Mouse (Mus musculus): Measurements from ENCODE around the gene Ino80e. TPM values are rescaled to one million over a fixed set of nuclear protein-coding genes. Genes with fewer than 3 reads are reported as not detected.

Gene Ino80e
- polyA plus RNA-seq, 1 experiment from 2014 or later = 92.0 TPM

DNA sequence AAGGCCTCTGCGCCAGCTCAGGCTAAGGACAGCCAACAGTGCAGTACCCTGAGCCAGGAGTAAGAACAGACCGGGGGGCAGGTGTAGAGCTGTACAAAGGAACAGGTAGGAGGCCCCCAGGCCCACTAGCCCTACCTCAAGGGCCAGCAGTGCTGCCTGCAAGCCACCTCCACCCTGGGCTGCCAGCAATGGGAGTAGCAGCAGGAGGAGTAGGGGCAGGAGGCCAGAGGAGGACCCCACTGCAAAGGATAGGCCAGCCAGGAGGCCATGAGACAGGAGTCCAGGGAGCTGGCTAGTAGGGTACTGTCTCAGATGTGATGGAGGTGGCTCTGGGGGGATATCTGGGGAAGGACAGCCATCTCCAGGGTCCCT is 8.3 kb upstream of the Ino80e start:
- DNase-seq (ENCODE audit: low spot score) = no peak
- no peak overlapping the region for H3K27ac ChIP-seq
- H3K36me3 ChIP-seq = peaks cover 99% of the 10 kb centered on the region
- H3K27me3 ChIP-seq (ENCODE audit: insufficient read depth, poor library complexity, severe bottlenecking) = no peaks in the 10 kb centered on the region
- H3K9me3 ChIP-seq = no peaks in the 10 kb centered on the region
- 0 out of 2 replicates have a peak, but pooled peaks cover 3% of the 10 kb centered on the region for H3K4me1 ChIP-seq
- H3K4me3 ChIP-seq = no peak overlapping the region
- WGBS = 97% methylated on average over 2 of the region's 2 CpGs

DNA sequence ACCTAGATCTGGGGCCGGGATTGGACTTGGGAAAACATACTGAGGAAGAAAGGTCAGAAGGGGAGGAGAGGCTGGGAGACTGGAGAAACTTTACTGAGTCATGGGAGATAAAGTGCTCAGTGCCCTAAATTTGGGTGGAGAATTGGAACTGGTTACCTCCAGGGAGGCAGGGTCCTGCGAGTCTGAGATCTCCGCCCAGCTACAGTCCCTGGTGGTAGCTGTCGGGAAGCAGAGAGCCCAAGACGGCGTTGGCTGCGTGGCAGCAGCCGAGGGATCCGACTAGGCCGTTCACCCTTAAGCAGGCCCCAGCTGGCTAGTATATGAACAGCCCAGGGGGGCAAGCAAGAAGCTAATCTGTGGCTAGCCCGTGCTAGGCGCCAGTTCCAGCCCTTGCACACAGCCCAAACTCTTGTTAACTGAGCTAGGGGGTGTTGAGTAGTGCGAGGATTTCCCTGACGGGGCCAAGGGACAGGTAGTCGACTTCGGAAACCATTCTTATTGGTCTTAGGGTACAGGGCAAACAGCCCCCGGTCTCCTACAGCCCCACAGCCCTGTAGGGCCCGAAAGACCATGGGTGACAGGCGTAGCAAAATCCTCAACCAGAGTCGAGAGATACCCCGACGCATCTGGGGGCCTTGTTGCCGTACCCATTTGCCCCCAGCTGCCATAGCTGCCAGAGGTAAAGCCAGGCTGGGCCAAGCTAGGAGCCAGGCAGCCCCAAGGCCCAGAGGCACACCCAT is 7.8 kb upstream of the Ino80e start:
- no peak overlapping the region for H3K27ac ChIP-seq
- H3K27me3 ChIP-seq (ENCODE audit: insufficient read depth, poor library complexity, severe bottlenecking) = no peaks in the 10 kb centered on the region
- no peaks in the 10 kb centered on the region for H3K9me3 ChIP-seq
- WGBS = 92% methylated on average over 23 of the region's 23 CpGs
- no peak overlapping the region for H3K4me3 ChIP-seq
- 0 out of 2 replicates have a peak, but pooled peaks cover 3% of the 10 kb centered on the region for H3K4me1 ChIP-seq
- peaks cover 99% of the 10 kb centered on the region for H3K36me3 ChIP-seq
- no peak for DNase-seq (ENCODE audit: low spot score)

DNA sequence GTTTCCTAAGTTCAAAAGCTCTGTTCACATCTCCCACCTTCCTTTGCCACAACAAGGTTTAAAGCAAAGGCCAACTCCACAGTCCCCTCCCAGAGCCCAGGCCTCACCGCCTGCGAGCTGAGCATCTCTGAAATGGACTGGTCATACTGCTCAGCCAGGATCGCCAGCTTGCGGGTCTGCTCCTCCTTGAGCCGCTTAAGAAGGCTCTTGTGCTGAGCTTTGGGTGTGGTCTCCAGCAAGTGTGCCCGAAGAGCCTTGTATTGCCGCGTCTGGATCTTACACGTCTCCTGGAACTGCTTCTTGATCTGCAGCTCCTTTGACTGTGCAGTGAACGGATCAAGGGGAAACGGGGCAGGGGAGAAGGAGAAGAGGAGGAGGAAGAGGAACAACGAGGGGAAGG is 5.8 kb upstream of the Ino80e start:
- Histone ChIP-seq H3K4me3 (no peak overlapping the region), H3K27me3 (ENCODE audit: insufficient read depth, poor library complexity, severe bottlenecking) (no peaks in the 10 kb centered on the region), H3K9me3 (no peaks in the 10 kb centered on the region), H3K36me3 (peaks cover 98% of the 10 kb centered on the region), H3K4me1 (peaks cover 18% of the 10 kb centered on the region), H3K27ac (no peak overlapping the region)
- no peak for DNase-seq (ENCODE audit: low spot score)
- WGBS = 85% methylated on average over 12 of the region's 12 CpGs

DNA sequence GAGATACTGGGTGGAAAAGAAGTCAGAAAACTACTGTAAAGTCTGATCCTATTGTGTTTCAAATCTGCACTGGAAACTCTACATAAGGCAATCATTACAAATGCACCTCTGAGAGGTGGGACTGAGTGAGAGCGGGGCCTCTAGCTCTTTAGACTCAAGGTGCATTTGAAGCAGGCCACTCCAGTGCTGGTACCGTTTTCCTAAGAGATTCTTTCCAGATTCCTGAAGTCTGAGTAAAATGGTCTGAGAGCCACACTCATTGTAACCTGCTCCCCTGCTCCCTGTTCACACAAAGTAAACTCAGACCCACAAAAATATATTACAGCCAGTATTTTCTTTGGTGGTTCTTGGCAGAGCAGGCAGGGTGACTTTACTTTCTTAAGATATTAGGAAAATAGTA is 5.4 kb upstream of the Ino80e start:
- DNase-seq (ENCODE audit: low spot score) = no peak
- no peaks in the 10 kb centered on the region for H3K27me3 ChIP-seq (ENCODE audit: insufficient read depth, poor library complexity, severe bottlenecking)
- H3K4me3 ChIP-seq = no peak overlapping the region
- H3K9me3 ChIP-seq = no peaks in the 10 kb centered on the region
- peaks cover 23% of the 10 kb centered on the region for H3K4me1 ChIP-seq
- peaks cover 94% of the 10 kb centered on the region for H3K36me3 ChIP-seq
- H3K27ac ChIP-seq = no peak overlapping the region
- 88% methylated on average over 2 of the region's 2 CpGs for WGBS

DNA sequence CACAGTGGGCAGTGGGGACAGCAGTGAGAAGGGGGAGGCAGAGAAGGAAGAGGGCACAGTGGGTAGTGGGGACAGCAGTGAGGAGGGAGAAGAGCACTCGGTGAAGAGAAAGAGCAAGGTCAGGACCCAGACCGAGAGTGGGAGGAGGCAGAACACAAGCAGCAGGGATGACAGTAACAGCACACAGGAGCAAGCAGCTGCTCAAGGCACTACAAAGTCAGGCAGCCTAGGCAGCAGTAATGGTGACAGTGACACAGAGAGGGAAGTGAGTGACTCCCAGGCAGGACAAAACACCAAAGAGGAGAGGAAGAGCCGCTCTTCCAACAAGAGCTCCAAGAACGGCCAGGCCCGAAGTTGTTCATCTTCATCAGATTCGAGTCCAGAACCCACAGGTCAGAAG is 1.6 kb upstream of the Ino80e start:
- peaks cover 71% of the 10 kb centered on the region for H3K36me3 ChIP-seq
- H3K27me3 ChIP-seq (ENCODE audit: insufficient read depth, poor library complexity, severe bottlenecking) = no peaks in the 10 kb centered on the region
- no peak for DNase-seq (ENCODE audit: low spot score)
- peak overlapping the region; percentile 76 for H3K4me3 ChIP-seq
- 76% methylated on average over 6 of the region's 6 CpGs for WGBS
- no peaks in the 10 kb centered on the region for H3K9me3 ChIP-seq
- H3K4me1 ChIP-seq = peaks cover 30% of the 10 kb centered on the region
- H3K27ac ChIP-seq = peak overlapping the region; percentile 91

DNA sequence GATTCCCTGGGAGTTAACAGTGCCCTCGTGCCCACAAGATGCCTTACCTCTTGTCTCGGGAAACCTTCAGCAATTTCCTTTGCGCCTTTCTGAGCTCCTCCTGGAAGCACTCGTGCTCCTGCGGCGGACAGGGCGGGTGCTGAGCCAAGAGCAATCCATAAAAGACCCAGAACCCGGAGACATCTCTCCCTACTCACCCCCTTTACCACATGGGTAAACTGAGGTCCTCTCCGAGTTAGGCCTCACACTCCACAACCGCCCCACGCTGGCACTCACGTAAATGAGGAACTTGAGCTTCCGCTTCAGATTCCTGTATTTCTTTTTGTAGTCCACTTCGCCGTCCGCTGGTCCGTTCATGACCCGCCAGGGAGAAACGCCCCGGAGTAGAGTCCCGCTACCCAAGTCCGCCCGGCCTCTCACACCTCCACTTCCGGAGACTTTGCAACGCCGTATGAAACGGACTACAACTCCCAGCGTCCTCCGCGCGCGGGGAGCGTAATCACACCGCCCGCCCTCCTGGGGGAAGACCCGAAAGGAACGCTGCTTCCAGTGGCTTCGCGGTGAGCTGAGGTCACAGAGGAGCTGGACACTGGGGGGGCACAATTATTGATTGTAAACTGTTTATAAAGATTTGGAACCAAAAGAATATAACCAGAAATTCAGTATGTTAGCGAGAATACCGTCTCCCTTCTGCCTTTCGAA is 597 bp downstream of the Ino80e start, which contains the start of gene Hirip3:
Hirip3 (plus strand) TSS at position 544 of the 702 bp plus-strand sequence.
- Histone ChIP-seq H3K27ac (peak within 1 kb of the TSS; percentile 91), H3K9me3 (no peaks in the 10 kb centered on the region), H3K27me3 (ENCODE audit: insufficient read depth, poor library complexity, severe bottlenecking) (no peaks in the 10 kb centered on the region), H3K4me1 (peaks cover 32% of the 10 kb centered on the region), H3K4me3 (peak within 1 kb of the TSS; percentile 76), H3K36me3 (peaks cover 71% of the 10 kb centered on the region)
- 2% methylated on average over 42 of the region's 42 CpGs for WGBS
- DNase-seq (ENCODE audit: low spot score) = peak; percentile 98

DNA sequence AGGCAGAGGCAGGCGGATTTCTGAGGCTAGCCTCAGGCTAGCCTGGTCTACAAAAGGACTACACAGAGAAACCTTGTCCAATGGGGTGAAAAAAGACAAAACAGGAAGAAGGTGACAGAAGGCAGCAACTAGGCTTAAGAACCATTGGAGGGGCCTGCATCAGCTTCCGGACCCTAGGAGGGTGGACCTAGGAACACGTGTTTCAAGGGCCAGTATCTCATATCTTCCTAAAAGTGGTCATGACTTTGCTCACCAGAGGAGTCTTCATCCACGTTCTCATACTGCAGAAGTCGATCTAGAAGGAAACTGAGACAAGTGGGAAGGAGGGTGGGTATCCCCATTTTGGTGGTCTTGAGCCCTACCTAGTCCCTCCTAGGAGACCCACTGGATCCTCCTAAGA is 1.2 kb downstream of the Ino80e start:
- no peaks in the 10 kb centered on the region for H3K27me3 ChIP-seq (ENCODE audit: insufficient read depth, poor library complexity, severe bottlenecking)
- peak overlapping the region; percentile 76 for H3K4me3 ChIP-seq
- H3K4me1 ChIP-seq = peaks cover 32% of the 10 kb centered on the region
- no peaks in the 10 kb centered on the region for H3K9me3 ChIP-seq
- peak overlapping the region; percentile 91 for H3K27ac ChIP-seq
- 65% methylated on average over 5 of the region's 5 CpGs for WGBS
- no peak for DNase-seq (ENCODE audit: low spot score)
- peaks cover 71% of the 10 kb centered on the region for H3K36me3 ChIP-seq

DNA sequence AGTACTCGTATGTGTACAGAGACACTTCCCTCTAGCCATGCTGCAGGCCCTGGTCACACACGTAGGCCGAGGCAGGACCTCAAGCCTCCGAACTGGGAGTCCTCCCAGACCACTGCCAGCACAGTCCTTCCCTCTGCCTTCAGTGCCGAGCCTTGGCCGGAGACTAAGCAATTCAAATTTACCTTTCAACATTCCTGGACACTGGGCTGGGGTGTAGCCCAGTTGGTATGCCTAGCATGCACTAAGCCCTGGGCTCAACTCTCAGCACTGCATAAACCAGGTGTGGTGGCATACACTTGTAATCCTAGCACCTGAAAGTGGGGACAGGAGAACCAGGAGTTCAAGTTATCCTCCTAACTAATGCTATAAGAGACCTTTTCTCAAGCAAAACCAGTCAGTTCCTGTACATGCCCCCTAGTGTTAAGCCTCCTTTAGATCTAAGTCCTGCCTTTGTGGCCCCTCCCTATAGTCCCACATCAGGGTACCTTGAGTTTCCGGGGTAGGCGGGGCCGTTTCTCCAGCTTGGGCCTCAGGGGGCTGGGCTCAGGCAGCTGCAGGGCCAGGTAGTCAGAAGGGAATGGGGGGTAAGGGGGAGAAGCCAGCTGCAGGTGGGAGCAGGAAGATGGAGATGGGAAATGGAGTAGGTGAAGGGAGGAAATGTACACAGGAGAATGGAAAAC is 5.3 kb downstream of the Ino80e start:
- H3K9me3 ChIP-seq = no peaks in the 10 kb centered on the region
- WGBS = 75% methylated on average over 9 of the region's 9 CpGs
- no peak for DNase-seq (ENCODE audit: low spot score)
- H3K27me3 ChIP-seq (ENCODE audit: insufficient read depth, poor library complexity, severe bottlenecking) = peaks cover 10% of the 10 kb centered on the region; the same call in 1 of the 2 replicates
- H3K36me3 ChIP-seq = peaks cover 83% of the 10 kb centered on the region
- H3K4me3 ChIP-seq = no peak overlapping the region
- H3K27ac ChIP-seq = no peak overlapping the region
- H3K4me1 ChIP-seq = peaks cover 10% of the 10 kb centered on the region

DNA sequence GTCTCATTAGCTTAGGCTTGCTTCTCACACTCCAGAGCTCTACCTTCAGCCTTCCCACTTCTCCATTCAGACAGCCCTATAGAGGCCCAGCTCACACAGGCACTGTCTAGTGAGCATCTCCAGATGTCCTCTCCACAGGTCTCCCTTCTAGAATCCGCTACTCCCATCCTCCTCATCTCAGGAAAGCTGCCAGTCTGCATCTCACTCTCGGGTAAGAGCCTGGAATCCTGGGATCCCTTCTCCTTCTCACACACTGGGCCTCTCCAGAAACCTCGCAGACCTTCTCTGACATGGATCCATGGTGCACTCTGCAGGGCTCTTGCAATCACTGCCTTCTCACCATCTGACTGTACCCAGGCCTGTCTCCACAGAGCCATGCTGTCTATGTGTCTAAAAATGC is 6.5 kb downstream of the Ino80e start:
- no peak for DNase-seq (ENCODE audit: low spot score)
- Histone ChIP-seq H3K4me1 (peaks cover 8% of the 10 kb centered on the region), H3K4me3 (no peak overlapping the region), H3K36me3 (peaks cover 88% of the 10 kb centered on the region), H3K27me3 (ENCODE audit: insufficient read depth, poor library complexity, severe bottlenecking) (peaks cover 19% of the 10 kb centered on the region), H3K9me3 (no peaks in the 10 kb centered on the region), H3K27ac (no peak overlapping the region)
- WGBS = 81% methylated on average over 3 of the region's 3 CpGs

DNA sequence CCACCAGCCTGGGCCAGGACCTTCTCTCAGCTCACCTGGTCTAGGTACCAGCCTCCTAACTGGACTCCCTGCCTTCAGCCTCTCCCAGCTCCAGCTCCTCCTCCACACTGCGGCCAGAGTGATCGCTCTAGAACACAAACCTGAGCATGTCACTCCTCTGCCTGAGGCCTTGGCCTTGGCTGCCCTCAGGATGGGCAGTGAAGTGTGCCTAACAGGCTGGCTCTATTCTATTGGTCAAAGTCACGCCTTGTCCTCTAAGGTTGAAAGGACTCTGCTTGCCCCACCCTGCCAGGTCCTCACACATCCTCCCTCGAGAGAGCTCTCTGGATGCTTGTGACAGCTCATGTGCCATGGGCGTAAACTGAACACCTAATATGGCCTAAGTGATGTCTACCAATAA is 8.7 kb downstream of the Ino80e start:
- DNase-seq (ENCODE audit: low spot score) = no peak
- peaks cover 24% of the 10 kb centered on the region for H3K4me1 ChIP-seq
- H3K36me3 ChIP-seq = peaks cover 70% of the 10 kb centered on the region
- no peaks in the 10 kb centered on the region for H3K9me3 ChIP-seq
- 92% methylated on average over 5 of the region's 5 CpGs for WGBS
- no peak overlapping the region for H3K27ac ChIP-seq
- peaks cover 41% of the 10 kb centered on the region for H3K27me3 ChIP-seq (ENCODE audit: insufficient read depth, poor library complexity, severe bottlenecking)
- H3K4me3 ChIP-seq = no peak overlapping the region

DNA sequence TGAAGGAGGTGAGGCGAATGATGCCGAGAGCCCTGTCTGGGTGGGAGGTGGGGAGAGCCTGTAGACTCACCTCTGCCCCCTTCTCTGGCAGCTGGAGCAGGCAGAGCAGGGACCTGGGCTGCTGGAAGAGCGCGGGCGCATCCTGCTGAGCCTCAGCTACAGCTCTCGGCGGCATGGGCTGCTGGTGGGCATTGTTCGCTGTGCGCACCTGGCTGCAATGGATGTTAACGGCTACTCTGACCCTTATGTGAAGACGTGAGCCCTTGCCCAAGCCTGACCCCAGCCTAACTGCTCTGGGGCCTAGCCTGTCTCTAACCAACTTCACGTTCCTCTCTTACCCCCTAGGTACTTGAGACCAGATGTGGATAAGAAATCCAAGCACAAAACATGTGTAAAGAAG is 11.0 kb downstream of the Ino80e start:
- 41% methylated on average over 12 of the region's 12 CpGs for WGBS
- Histone ChIP-seq H3K9me3 (no peaks in the 10 kb centered on the region), H3K36me3 (peaks cover 48% of the 10 kb centered on the region), H3K27me3 (ENCODE audit: insufficient read depth, poor library complexity, severe bottlenecking) (peaks cover 63% of the 10 kb centered on the region), H3K4me3 (no peak overlapping the region), H3K27ac (no peak overlapping the region; the same call in 1 of the 2 replicates), H3K4me1 (peaks cover 35% of the 10 kb centered on the region)
- no peak for DNase-seq (ENCODE audit: low spot score)

DNA sequence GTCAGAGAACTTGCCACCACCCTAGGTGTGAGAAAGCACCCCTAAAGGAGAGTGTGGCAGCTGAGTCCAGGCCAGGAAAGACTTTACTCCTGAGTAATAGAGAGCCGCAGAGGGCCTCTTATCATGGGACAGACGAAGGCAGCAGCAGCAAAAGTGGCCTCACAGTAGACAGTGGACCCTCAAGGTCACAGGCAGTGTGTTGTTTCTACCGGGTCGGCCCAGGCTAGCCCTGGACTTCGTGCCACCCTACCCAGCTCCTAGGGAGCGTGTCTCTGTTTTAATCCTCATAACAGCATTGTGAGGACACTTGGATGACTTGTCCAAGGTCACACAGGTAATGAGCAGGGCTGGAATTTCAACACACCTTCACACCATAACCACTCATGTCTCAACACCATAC is 12.0 kb downstream of the Ino80e start:
- peaks cover 63% of the 10 kb centered on the region for H3K27me3 ChIP-seq (ENCODE audit: insufficient read depth, poor library complexity, severe bottlenecking)
- no peaks in the 10 kb centered on the region for H3K9me3 ChIP-seq
- H3K4me1 ChIP-seq = peaks cover 35% of the 10 kb centered on the region
- 66% methylated on average over 6 of the region's 6 CpGs for WGBS
- DNase-seq (ENCODE audit: low spot score) = no peak
- H3K36me3 ChIP-seq = peaks cover 38% of the 10 kb centered on the region
- no peak overlapping the region for H3K4me3 ChIP-seq
- H3K27ac ChIP-seq = no peak overlapping the region

DNA sequence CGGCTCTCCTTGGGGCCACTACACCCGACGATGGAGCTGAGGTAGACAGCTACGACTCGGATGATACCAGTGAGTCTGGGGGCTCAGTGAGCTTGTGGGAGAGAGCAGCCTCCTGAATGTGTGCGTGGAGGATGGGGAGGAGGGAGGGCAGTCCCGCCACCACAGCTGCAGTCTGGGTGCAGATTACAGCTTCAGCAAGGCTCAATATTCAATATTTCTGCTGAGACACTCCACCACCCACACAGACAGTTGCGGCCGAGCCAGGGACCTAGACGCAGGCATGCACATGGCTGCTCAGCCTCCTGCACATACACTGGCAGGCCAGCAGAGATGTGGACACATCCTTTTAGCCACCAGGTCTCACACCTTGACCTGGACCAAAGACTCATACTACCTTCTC is 13.4 kb downstream of the Ino80e start:
- H3K9me3 ChIP-seq = no peaks in the 10 kb centered on the region
- peaks cover 24% of the 10 kb centered on the region for H3K36me3 ChIP-seq
- WGBS = 28% methylated on average over 10 of the region's 10 CpGs
- no peak for DNase-seq (ENCODE audit: low spot score)
- peaks cover 35% of the 10 kb centered on the region for H3K4me1 ChIP-seq
- H3K27ac ChIP-seq = 0 out of 2 replicates have a peak overlapping the region, but pooled peaks have one; percentile 2
- peak overlapping the region; percentile 68 for H3K4me3 ChIP-seq
- peaks cover 69% of the 10 kb centered on the region for H3K27me3 ChIP-seq (ENCODE audit: insufficient read depth, poor library complexity, severe bottlenecking)
